Mouse (Mus musculus) embryonic facial prominence, embryonic 11.5 days (tissue): Measurements from ENCODE around the gene Chst15. TPM values are rescaled to one million over a fixed set of nuclear protein-coding genes. Genes with fewer than 3 reads are reported as not detected.
A peak's percentile ranks its signal among the peaks of the same experiment; 100 is the strongest.

Experiments
- ATAC-seq: fragments of 200-750 bp; cut with Nextera tagmentation; replicated peaks from 2 replicates; pipeline ENCODE4 v1.8.0; 2017; ENCODE audit warnings: low read depth; ENCODE audit not compliant: insufficient number of reproducible peaks, low FRiP score, low TSS enrichment
- DNase-seq: peaks from one replicate; pipeline ENCODE4 v3.0.0-alpha.2; 2015; ENCODE audit warnings: low spot score
- H3K27ac ChIP-seq: fragments of 300-500 bp; sonication (generic); replicated peaks from 2 replicates; pipeline ENCODE4 v1.5.1; 2014; ENCODE audit warnings: mild to moderate bottlenecking, low read depth, low read length, control low read depth
- H3K27me3 ChIP-seq: fragments of 300-500 bp; sonication (generic); 2 replicates; pipeline ENCODE4 v1.6.1; 2014; ENCODE audit warnings: mild to moderate bottlenecking, low read length, moderate library complexity, mixed read lengths; ENCODE audit not compliant: control insufficient read depth, insufficient read depth
- H3K36me3 ChIP-seq: fragments of 300-500 bp; sonication (generic); replicated peaks from 2 replicates; pipeline ENCODE4 v1.6.1; 2014; ENCODE audit warnings: low read depth, mild to moderate bottlenecking, low read length, moderate library complexity, mixed read lengths; ENCODE audit not compliant: control insufficient read depth, insufficient read depth
- H3K4me1 ChIP-seq: fragments of 300-500 bp; sonication (generic); 2 replicates; pipeline ENCODE4 v1.6.1; 2014; ENCODE audit warnings: low read length, mixed read lengths; ENCODE audit not compliant: control insufficient read depth, insufficient read depth
- H3K4me2 ChIP-seq: fragments of 300-500 bp; sonication (generic); 2 replicates; pipeline ENCODE4 v1.6.1; 2014; ENCODE audit warnings: low read depth, mild to moderate bottlenecking, control low read depth, low read length, moderate library complexity
- H3K4me3 ChIP-seq: fragments of 300-500 bp; sonication (generic); 2 replicates; pipeline ENCODE4 v1.5.1; 2014; ENCODE audit warnings: low read depth, low read length, control low read depth
- H3K9ac ChIP-seq: fragments of 300-500 bp; sonication (generic); replicated peaks from 2 replicates; pipeline ENCODE4 v1.6.1; 2014; ENCODE audit warnings: mild to moderate bottlenecking, control low read depth, low read length
- H3K9me3 ChIP-seq: fragments of 300-500 bp; sonication (generic); replicated peaks from 2 replicates; pipeline ENCODE4 v1.6.1; 2016; ENCODE audit warnings: mild to moderate bottlenecking, low read length, inconsistent platforms, mixed read lengths; ENCODE audit not compliant: control insufficient read depth
- WGBS: fragments of 180-500 bp; shearing (Covaris S2); extraction: QIAGEN DNeasy Blood & Tissue Kit; methylation state at CpG from one replicate; pipeline ENCODE4 v1.1.7; 2014; 5-methylcytosine and 5-hydroxymethylcytosine counted together
- polyA plus RNA-seq: library from polyadenylated mRNA; unstranded; fragments of >200 nt; fragmentation: Nextera tagmentation; extraction: Ambion mirVana; gene quantifications from 2 replicates; pipeline ENCODE4 v1.2.1, GENCODE M21; 2014

Gene Chst15
- polyA plus RNA-seq, 1 experiment from 2014 or later = 8.7 TPM

- peak overlapping the region; percentile 35 for H3K27ac ChIP-seq
- no peaks in the 10 kb centered on the region for H3K9me3 ChIP-seq
- no peaks in the 10 kb centered on the region for H3K4me1 ChIP-seq
- ATAC-seq = peak; percentile 70
- H3K36me3 ChIP-seq = no peaks in the 10 kb centered on the region
- peak overlapping the region; percentile 86 for H3K9ac ChIP-seq
- DNase-seq = peak; percentile 88
- peak overlapping the region; percentile 89 for H3K4me2 ChIP-seq
- H3K4me3 ChIP-seq = peak overlapping the region; percentile 66
- WGBS = 1% methylated on average over 51 of the region's 51 CpGs
- no peaks in the 10 kb centered on the region for H3K27me3 ChIP-seq
Measured at GRCm38 (mm10) chr7:132315149-132316091, 1.6 kb downstream of the Chst15 start.

GRCm38 (mm10) chr7:132312396-132312795, 4.6 kb downstream of the Chst15 start:
- Histone ChIP-seq H3K4me1 (no peaks in the 10 kb centered on the region), H3K27me3 (no peaks in the 10 kb centered on the region), H3K4me3 (no peak overlapping the region), H3K27ac (no peak overlapping the region), H3K9ac (no peak overlapping the region), H3K36me3 (no peaks in the 10 kb centered on the region), H3K4me2 (no peak overlapping the region), H3K9me3 (no peaks in the 10 kb centered on the region)
- ATAC-seq (no peak), DNase-seq (no peak)
- WGBS = 76% methylated on average over 8 of the region's 8 CpGs

GRCm38 (mm10) chr7:132308537-132309191, 8.4 kb downstream of the Chst15 start:
- no peak overlapping the region for H3K4me2 ChIP-seq
- no peak overlapping the region for H3K27ac ChIP-seq
- DNase-seq = peak; percentile 21
- H3K27me3 ChIP-seq = no peaks in the 10 kb centered on the region
- no peak for ATAC-seq
- H3K4me3 ChIP-seq = no peak overlapping the region
- H3K9ac ChIP-seq = no peak overlapping the region
- H3K36me3 ChIP-seq = no peaks in the 10 kb centered on the region
- no peaks in the 10 kb centered on the region for H3K4me1 ChIP-seq
- WGBS = 58% methylated on average over 5 of the region's 5 CpGs
- no peaks in the 10 kb centered on the region for H3K9me3 ChIP-seq

- Histone ChIP-seq H3K4me1 (no peaks in the 10 kb centered on the region), H3K9me3 (no peaks in the 10 kb centered on the region)
Measured at GRCm38 (mm10) chr7:132307722-132308271, 9.2 kb downstream of the Chst15 start.

GRCm38 (mm10) chr7:132306671-132307412, 10.2 kb downstream of the Chst15 start:
- ATAC-seq = no peak
- 97% methylated on average over 8 of the region's 8 CpGs for WGBS
- Histone ChIP-seq H3K4me1 (no peaks in the 10 kb centered on the region; the same call in 1 of the 2 replicates), H3K9me3 (no peaks in the 10 kb centered on the region), H3K27me3 (no peaks in the 10 kb centered on the region), H3K36me3 (no peaks in the 10 kb centered on the region), H3K27ac (no peak overlapping the region), H3K4me2 (no peak overlapping the region), H3K9ac (no peak overlapping the region), H3K4me3 (no peak overlapping the region)
- no peak for DNase-seq

More at GRCm38 (mm10) chr7:132307722-132308271, 9.2 kb downstream of the Chst15 start:
- no peak overlapping the region for H3K4me2 ChIP-seq
- H3K4me3 ChIP-seq = no peak overlapping the region
- WGBS = 76% methylated on average over 6 of the region's 6 CpGs
- H3K27me3 ChIP-seq = no peaks in the 10 kb centered on the region
- no peak overlapping the region for H3K9ac ChIP-seq
- H3K36me3 ChIP-seq = no peaks in the 10 kb centered on the region
- no peak for DNase-seq
- ATAC-seq = no peak
- H3K27ac ChIP-seq = no peak overlapping the region

- Histone ChIP-seq H3K4me3 (no peak overlapping the region), H3K9me3 (no peaks in the 10 kb centered on the region)
- no peak for ATAC-seq
Measured at GRCm38 (mm10) chr7:132305492-132306375, 11.3 kb downstream of the Chst15 start.

More at GRCm38 (mm10) chr7:132305492-132306375, 11.3 kb downstream of the Chst15 start:
- Histone ChIP-seq H3K36me3 (no peaks in the 10 kb centered on the region), H3K27me3 (no peaks in the 10 kb centered on the region), H3K4me2 (no peak overlapping the region), H3K27ac (no peak overlapping the region), H3K4me1 (no peaks in the 10 kb centered on the region; the same call in 1 of the 2 replicates), H3K9ac (no peak overlapping the region)
- WGBS = 85% methylated on average over 5 of the region's 5 CpGs
- no peak for DNase-seq
